Mouse (Mus musculus) gastrocnemius, adult 2 months (tissue): ENCODE results near the gene Mitf. TPM values are rescaled to one million over a fixed set of nuclear protein-coding genes. Genes with fewer than 3 reads are reported as not detected.

Experiments
- DNase-seq: peaks from one replicate; pipeline ENCODE4 v3.0.0; 2022
- H3K27ac ChIP-seq: fragments of 200-600 bp; 2 replicates; pipeline ENCODE4 v1.8.1; 2022; ENCODE audit warnings: mild to moderate bottlenecking
- H3K4me3 ChIP-seq: fragments of 200-600 bp; 2 replicates; pipeline ENCODE4 v1.8.1; 2022; ENCODE audit warnings: mild to moderate bottlenecking, moderate library complexity
- CTCF ChIP-seq: fragments of 200-600 bp; IDR thresholded peaks from 2 replicates; pipeline ENCODE4 v1.8.1; 2022; ENCODE audit warnings: antibody characterized with exemption, mild to moderate bottlenecking, moderate library complexity
- intact Hi-C: fragments of 180-260 bp; cut with DNase I; formaldehyde crosslinking; loops from one replicate; pipeline ENCODE4 v1.15.1; 2025
- total RNA-seq, 2 experiments: library from RNA; stranded (reverse); gene quantifications; 2 replicates each; pipeline ENCODE4 v1.2.3; 2021

Gene Mitf
- total RNA-seq, 2 experiments from 2014 or later, result 14.4 to 21.6 TPM

DNA sequence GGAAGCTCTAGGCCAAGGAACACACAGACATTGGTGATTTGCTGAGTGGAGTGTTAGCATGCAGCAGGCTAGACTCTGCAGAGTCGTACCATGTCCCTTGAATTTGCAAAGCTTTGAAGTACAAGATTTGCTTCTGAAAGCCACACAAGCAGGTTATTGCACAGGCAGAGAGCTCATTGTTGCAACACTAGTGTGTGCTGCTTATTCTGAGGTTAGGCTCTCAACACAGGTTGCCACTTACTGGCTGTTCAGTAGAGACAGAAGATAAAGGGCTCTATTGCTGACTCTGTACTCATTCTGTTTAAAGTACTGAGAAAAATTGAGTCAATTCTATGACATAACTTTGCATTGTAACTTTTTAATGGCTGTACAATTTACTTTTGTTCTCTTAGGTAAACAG is 61.2 kb downstream of the Mitf start:
- H3K4me3 ChIP-seq, result no peak overlapping the region

DNA sequence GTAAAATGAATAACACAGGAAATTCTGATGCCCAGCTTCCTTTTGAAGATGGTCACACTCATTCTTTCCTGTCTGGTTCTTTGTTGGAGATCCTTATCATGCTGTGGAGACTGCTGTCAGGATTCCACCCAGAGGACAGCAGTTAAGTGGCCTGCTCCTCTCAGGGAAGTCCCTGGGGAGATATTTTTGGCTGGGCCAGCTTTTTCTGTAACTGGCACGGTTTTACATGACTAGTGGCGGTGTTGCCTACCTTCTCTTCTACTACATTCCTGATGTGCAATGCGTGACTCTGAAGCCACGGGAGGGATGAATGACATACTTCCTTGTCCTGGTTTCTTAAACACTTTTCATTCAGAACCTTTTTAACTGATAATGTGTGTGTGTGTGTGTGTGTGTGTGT is 63.1 kb downstream of the Mitf start:
- TF ChIP-seq CTCF, result no peak
- peak; percentile 43 for DNase-seq
- intact Hi-C loops, result no loop called here
- H3K27ac ChIP-seq, result no peak overlapping the region; the same call in 1 of the 2 replicates
- no peak overlapping the region for H3K4me3 ChIP-seq

More for the DNA sequence above, 61.2 kb downstream of the Mitf start:
- TF ChIP-seq CTCF, result no peak
- no peak for DNase-seq
- H3K27ac ChIP-seq, result no peak overlapping the region
- intact Hi-C loops, result no loop called here

DNA sequence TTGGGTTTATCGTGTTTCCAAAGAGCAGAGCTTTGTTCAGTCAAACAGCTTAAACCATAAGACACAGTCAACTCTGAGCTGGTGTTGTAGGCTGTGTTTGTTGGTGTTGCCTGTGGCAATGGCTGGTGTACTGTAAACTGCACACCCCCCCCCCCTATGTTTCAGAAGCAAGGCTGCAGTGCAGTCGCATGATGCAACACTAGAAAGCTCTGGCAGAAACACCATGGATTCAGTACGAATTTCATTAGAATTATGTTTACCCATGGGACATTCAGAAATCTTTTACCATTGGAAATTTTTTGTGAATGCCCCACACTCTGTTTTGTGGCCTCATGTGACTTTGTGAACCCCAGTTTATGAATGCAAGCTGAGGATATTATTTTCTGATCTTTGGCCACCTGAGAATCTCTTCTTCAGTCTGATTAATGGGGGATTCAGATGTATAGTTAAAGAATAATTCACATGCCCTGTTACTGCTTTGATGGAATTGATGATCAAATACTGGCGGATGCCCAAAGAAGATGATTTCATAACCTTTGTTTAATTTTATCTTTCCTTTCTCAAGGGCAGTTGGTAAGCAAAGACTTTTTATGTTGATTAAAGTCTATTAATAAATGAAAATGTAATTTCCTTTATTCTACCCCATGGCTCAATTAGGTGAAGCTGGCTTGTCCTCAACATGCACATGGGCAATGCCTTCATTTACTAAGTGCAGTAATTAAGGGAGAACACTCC is 64.6 kb downstream of the Mitf start:
- no peak for DNase-seq
- no peak overlapping the region for H3K4me3 ChIP-seq
- intact Hi-C loops, result no loop called here
- H3K27ac ChIP-seq, result no peak overlapping the region
- TF ChIP-seq CTCF, result no peak

DNA sequence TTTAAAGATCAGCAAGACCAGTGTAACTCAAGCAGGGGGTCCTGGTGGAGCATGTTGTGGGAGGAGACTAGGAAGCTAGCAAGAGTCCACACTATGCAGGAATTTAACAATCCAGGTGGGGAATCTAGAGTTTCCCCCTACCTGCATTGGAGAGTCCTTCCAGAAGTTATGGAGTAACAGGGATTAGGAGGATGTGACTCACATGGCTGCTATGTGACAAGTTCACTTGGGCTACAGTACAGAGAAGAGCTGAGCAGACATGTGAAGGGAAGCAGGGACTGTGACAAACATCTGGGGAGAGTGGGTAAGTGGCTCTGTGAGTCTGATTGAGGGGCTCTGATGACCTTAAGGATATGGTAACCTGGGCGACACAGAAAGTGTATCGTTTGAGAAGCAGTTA is 66.2 kb downstream of the Mitf start:
- no peak for DNase-seq
- Histone ChIP-seq H3K27ac (no peak overlapping the region), H3K4me3 (no peak overlapping the region)
- intact Hi-C loops, result no loop called here
- no peak for TF ChIP-seq CTCF

DNA sequence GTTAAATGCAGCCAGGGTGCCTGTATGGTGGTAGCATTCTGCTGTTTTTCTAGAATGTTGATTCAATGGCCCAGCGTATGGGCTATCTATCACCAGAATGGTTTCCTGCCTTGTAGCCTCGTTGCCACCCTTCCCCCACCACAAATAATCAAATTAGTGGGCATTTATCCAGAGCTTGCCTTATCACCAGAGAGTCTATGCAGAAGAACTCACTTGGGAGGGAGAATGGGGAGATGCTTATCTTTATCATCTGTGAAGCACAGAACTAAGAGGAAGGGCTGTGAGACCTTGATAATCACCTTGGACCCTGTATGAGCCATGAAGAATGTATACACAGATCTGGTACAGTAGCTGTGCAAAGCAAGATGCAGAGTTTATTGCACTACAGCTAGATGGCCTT is 70.1 kb downstream of the Mitf start:
- intact Hi-C loops, result no loop called here

DNA sequence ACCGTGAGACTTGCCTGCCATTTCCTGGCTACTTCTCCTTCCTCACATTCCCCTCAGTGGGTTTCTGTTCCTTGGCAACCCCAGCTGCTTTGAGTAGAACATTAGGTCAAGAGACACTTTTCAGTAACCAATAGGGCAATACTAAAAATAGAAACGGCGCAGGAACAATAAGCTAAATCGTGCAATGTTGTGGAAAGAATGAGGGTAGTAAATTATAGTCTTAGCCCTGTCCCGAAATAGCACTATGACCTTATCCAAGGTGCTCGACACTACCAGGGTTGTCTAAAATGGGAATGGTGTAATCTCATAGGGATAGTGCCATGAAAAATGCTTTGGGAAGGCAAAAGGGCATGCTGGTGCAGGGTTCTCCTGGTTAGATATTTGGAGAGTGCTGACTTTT is 70.6 kb downstream of the Mitf start:
- TF ChIP-seq CTCF, result no peak
- no peak for DNase-seq
- Histone ChIP-seq H3K27ac (peak overlapping the region; percentile 79), H3K4me3 (peak overlapping the region; percentile 3; the same call in 1 of the 2 replicates)
- intact Hi-C loops, result no loop called here

More for the DNA sequence above, 70.1 kb downstream of the Mitf start:
- no peak for TF ChIP-seq CTCF
- no peak overlapping the region for H3K4me3 ChIP-seq
- H3K27ac ChIP-seq, result peak overlapping the region; percentile 79
- no peak for DNase-seq

DNA sequence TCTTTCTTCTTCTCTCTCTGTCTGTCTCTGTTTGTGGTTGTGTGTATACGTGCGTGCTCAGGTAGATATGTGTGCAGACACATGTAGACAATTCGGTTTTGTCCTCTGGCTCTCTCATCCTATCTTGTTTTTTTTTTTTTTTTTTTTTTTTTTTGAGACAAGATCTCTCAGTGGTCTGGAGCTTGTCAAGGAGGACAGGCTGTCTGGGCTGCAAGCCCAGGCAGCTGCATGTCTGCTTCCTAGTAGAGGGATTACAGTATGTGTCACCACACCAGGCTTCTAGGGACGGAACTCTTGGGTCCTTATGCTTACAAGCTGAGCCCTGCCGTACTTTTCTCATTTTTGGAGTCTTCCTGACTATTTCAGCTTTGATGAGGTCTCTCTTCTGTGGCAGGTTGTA is 73.5 kb downstream of the Mitf start:
- intact Hi-C loops, result loop anchor here (5.0 kb wide), 1 partner anchor 73 kb away; the partner anchor contains the start of gene Mitf
- Histone ChIP-seq H3K27ac (peak overlapping the region; percentile 68), H3K4me3 (no peak overlapping the region)
- TF ChIP-seq CTCF, result no peak
- DNase-seq, result peak; percentile 47

DNA sequence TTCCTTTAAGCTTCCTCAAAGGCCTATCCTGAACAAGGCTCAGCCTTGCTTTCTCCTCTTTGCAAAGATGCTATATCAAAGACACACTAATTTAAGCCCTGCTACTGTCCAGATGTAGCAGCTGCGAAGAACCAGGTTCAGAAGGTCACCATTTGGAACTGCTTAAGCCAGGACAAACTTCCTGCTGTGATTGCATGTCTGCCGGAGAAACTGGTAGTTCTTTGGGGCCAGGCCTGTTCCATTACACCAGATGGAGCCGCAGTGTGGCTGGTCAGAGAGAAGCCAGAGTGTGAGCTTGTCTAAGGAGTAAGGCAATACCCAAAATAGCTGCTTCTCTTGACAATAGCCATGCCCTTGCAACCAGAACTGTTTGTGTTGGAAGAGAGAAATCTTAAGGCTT is 75.1 kb downstream of the Mitf start:
- peak; percentile 34 for DNase-seq
- Histone ChIP-seq H3K27ac (peak overlapping the region; percentile 68), H3K4me3 (no peak overlapping the region)
- no peak for TF ChIP-seq CTCF
- intact Hi-C loops, result loop anchor here (5.0 kb wide), 1 partner anchor 75 kb away; the partner anchor contains the start of gene Mitf

DNA sequence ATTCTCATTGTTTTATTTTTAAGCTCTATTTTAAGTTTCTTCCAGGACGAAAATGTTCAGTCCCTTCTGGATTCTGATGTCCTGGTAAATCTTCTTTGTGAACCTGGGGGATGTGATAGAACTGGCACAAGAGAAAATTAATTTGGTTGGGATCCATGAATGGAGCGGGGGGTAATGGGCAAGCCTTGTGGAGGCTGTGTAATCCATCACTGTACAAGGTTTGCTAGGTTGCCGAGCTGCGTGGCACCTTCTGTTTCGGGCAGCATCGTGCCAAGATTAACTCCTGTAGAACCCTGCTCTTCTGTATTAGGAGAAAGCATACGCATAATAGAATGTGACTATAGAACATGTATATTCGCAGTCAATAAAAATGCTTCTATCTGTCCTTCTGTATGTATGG is 76.1 kb downstream of the Mitf start:
- H3K4me3 ChIP-seq, result no peak overlapping the region
- intact Hi-C loops, result loop anchor here (5.0 kb wide), 1 partner anchor 76 kb away; the partner anchor contains the start of gene Mitf
- DNase-seq, result no peak
- H3K27ac ChIP-seq, result peak overlapping the region; percentile 68
- TF ChIP-seq CTCF, result no peak

DNA sequence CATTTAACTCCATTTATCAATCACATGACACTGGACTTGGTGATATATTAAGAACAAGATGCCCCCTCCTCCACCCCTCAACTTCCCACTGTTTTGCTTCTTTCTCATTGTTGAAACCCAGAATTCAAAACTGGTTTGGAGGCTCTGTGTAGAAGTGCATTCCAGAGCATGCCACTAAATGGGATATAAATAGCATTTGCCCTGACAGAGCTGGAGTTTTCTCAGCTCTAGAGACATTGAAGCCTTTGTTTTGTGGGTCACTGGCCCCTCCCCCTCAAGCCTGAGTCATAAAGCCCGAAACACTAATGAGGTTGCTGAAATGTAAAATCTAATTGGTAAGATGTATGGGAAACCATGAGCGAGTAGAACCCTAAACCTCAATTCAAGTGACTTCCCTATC is 76.6 kb downstream of the Mitf start:
- Histone ChIP-seq H3K4me3 (no peak overlapping the region), H3K27ac (peak overlapping the region; percentile 68)
- DNase-seq, result no peak
- TF ChIP-seq CTCF, result no peak
- intact Hi-C loops, result loop anchor here (5.0 kb wide), 1 partner anchor 76 kb away; the partner anchor contains the start of gene Mitf

DNA sequence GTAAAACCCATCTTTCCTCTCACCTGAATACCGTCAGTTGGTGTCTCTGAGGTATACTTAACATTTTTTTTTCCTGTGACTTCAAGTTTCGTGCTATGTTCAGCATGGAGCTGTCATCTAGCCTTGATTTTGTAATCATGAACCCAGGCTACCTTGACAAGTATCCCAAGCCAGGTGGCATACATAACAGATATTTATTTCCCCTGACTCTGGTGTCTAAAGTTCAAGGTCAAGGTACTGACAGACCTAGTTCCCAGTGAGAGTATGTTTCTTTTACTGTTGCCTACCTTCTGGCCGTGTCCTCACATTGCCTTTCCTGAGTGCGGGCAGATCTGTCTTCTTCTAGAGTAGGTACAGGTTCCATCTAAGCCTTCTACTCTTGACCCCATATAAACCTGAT is 78.1 kb downstream of the Mitf start:
- peak overlapping the region; percentile 12; the same call in 1 of the 2 replicates for H3K27ac ChIP-seq
- H3K4me3 ChIP-seq, result no peak overlapping the region
- intact Hi-C loops, result loop anchor here (5.0 kb wide), 1 partner anchor 78 kb away; the partner anchor contains the start of gene Mitf
- no peak for DNase-seq
- no peak for TF ChIP-seq CTCF

DNA sequence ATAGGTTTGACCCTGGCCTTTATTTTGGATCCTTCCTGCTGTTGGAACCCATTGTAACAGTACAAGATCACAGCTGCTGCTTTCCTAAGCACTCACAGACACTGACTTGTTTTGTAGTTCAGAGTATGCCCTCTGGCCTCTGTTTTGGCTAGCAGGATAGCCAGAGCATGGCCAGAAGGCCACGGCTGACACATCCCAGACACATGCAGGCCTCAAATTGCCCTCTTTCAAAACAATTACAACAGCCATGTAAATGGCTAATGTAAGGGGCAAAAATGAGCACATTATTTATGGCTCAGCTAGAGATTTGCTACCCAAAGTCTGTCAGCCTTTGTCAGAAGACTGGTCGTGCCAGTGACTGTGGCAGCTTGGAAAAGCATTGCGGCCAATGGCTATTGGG is 78.8 kb downstream of the Mitf start:
- Histone ChIP-seq H3K4me3 (no peak overlapping the region), H3K27ac (peak overlapping the region; percentile 12; the same call in 1 of the 2 replicates)
- intact Hi-C loops, result no loop called here
- TF ChIP-seq CTCF, result no peak
- no peak for DNase-seq

DNA sequence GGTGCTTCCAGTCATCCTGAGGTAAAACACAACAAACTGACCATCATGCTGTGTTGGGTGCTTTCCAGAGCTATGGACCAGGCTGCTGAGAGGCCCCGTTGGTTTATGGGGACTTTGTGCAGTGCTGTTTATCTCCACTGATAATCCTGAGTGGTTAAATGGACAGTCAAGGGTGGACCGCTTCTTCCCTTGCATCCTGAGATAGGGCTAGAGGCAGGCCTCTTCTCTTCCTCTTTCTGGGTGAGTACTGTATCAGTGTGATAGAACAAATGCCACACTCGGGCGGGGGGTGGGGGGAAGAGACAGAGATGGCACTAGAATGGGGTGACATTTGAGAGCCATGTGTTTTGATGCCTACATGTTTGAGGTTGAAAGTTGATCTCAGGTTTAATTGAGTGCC is 81.0 kb downstream of the Mitf start:
- TF ChIP-seq CTCF, result no peak
- DNase-seq, result no peak
- Histone ChIP-seq H3K4me3 (no peak overlapping the region), H3K27ac (no peak overlapping the region)
- intact Hi-C loops, result no loop called here

DNA sequence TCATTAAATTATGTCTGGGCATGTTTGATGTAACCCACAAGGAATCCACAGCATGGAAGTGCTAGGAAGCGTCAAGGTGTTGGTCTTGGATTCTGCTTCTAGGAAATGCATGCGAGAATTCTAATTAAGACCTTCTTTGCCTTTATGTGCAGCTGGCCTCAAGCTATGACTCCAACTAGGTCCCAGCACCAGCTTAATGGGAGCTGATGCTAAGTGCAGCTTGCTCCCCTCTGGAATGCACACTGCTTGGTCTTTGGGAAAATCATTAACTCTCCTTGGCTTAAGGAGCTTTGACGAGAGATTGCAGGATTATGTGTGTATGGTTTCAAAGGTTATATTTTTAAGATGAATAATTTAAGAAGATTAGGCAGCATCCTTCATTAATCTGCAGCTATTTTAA is 81.7 kb downstream of the Mitf start:
- intact Hi-C loops, result no loop called here
- H3K27ac ChIP-seq, result no peak overlapping the region
- H3K4me3 ChIP-seq, result no peak overlapping the region
- DNase-seq, result no peak
- no peak for TF ChIP-seq CTCF
